Mouse (Mus musculus) testis, adult 2 months (tissue): ENCODE data around the gene Gys2.

Experiments
- CTCF ChIP-seq: fragments of 200-500 bp; IDR thresholded peaks from 2 replicates; pipeline ENCODE4 v1.5.1; 2012; ENCODE audit warnings: low read depth, mild to moderate bottlenecking, inconsistent platforms, low read length, moderate library complexity; ENCODE audit not compliant: control insufficient read depth, insufficient read depth, insufficient replicate concordance
- POLR2A ChIP-seq: fragments of 200-500 bp; IDR thresholded peaks from 2 replicates; pipeline ENCODE4 v1.6.1; 2012; ENCODE audit warnings: low read depth, mild to moderate bottlenecking, inconsistent platforms, low read length, moderate library complexity; ENCODE audit not compliant: control insufficient read depth

DNA sequence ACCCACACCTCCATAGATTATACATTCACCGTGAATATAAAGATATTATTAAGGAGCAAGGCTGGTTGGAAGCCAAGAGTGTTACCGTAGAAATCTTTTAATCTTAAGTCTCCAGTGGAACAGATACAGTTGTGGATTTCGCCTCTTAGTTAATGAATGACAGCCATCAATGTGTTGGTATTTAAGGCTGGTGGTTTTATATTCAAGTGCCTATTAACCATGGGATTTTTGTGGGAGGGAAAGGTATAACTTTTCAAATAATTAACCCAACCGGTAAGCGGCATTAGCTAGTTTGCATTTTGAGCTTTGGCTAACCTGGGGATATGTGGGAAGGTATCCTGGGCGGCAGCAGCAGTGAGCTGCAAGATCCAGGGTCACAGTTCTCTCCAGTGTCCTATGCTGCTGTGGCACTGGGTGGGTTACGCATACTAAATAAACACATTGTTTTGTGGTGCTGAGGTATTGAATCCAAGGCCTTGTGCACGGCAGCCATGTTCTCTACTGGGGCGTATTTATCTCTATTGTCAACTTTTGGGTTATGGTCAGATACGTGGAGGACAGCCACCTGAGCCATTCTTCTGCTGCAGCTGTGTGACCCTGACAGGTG, 29.7 kb upstream of the Gys2 start:
- TF ChIP-seq CTCF (no peak), POLR2A (no peak)
